Mouse (Mus musculus) adrenal gland, postnatal 10 days (tissue): Measurements from ENCODE around the gene Rasgef1c. TPM values are rescaled to one million over a fixed set of nuclear protein-coding genes. Genes with fewer than 3 reads are reported as not detected.

ENCODE experiments used
- DNase-seq: peaks from one replicate; pipeline ENCODE4 v3.0.0; 2021; ENCODE audit warnings: mixed read lengths
- microRNA-seq: library from miRNA; unstranded; fragments of <30 nt; microRNA quantifications from one replicate; pipeline ENCODE4 v1.2.0, GENCODE M21; 2021
- total RNA-seq, 2 experiments: library from RNA; stranded (reverse); gene quantifications; 2 replicates each; pipeline ENCODE4 v1.2.3; 2021

Rasgef1c gene
- total RNA-seq, 2 experiments from 2014 or later = 1.4 to 1.8 TPM

- no peak for DNase-seq
Measured at GRCm38 (mm10) chr11:50025721-50026520, 124.3 kb downstream of the Rasgef1c start.

- DNase-seq = no peak
Measured at GRCm38 (mm10) chr11:50026521-50027090, 125.0 kb downstream of the Rasgef1c start.

- DNase-seq = no peak
Measured at GRCm38 (mm10) chr11:50028416-50028815, 126.8 kb downstream of the Rasgef1c start.

Small RNA genes within 50 kb of the gene (microRNA-seq; reads per million reads assigned to microRNA genes)
- not detected for gene Gm23492

Other genes with a start within 250 kb of the Rasgef1c start
- not detected for gene Scgb3a1, start 238.2 kb upstream of the Rasgef1c start, total RNA-seq
- 10 to 100 TPM; 51.1 to 61.2 TPM for gene Cnot6, start 189.1 kb upstream of the Rasgef1c start, total RNA-seq
- gene Gfpt2, start 107.7 kb upstream of the Rasgef1c start, total RNA-seq = 1 to 10 TPM; 5.8 to 5.9 TPM
- 10 to 100 TPM; 56.4 to 67.8 TPM for gene Mapk9, start 55.1 kb upstream of the Rasgef1c start, total RNA-seq
- 10 to 100 TPM; 64.9 to 69.6 TPM for gene Rnf130, start 123.5 kb downstream of the Rasgef1c start, total RNA-seq
- 10 to 100 TPM; 65.2 to 76.3 TPM for gene Tbc1d9b, start 229.6 kb downstream of the Rasgef1c start, total RNA-seq